Mouse (Mus musculus) heart, adult 2 months (tissue): ENCODE measurements at regions not wholly inside any gene's neighbourhood (a gene's known extent, or its start where the extent isn't known, plus 50 kb on each side); places are given as distances from the start of the nearest gene placed in this dataset.

Source experiments
- DNase-seq, 2 experiments: peaks; one replicate each; pipeline ENCODE4 v3.0.0; 2021
- H3K27ac ChIP-seq: fragments of 200-600 bp; 2 replicates; pipeline ENCODE4 v1.8.1; 2022
- H3K27me3 ChIP-seq: fragments of 200-500 bp; 2 replicates; pipeline ENCODE4 v1.6.1; 2012; ENCODE audit warnings: mild to moderate bottlenecking, low read length, inconsistent platforms, mixed read lengths; ENCODE audit not compliant: control insufficient read depth, insufficient read depth
- H3K36me3 ChIP-seq: fragments of 200-500 bp; 2 replicates; pipeline ENCODE4 v1.6.1; 2012; ENCODE audit warnings: low read length, inconsistent platforms; ENCODE audit not compliant: control insufficient read depth, insufficient read depth
- H3K4me1 ChIP-seq: fragments of 200-500 bp; 2 replicates; pipeline ENCODE4 v1.6.1; 2011; ENCODE audit warnings: low read length; ENCODE audit not compliant: control insufficient read depth, insufficient read depth
- H3K4me3 ChIP-seq: fragments of 200-600 bp; 2 replicates; pipeline ENCODE4 v1.8.1; 2022
- H3K79me2 ChIP-seq: fragments of 200-500 bp; replicated peaks from 2 replicates; pipeline ENCODE4 v1.6.1; 2012; ENCODE audit warnings: mild to moderate bottlenecking, inconsistent platforms, low read length, moderate library complexity, mixed read lengths; ENCODE audit not compliant: control insufficient read depth, insufficient read depth
- H3K9ac ChIP-seq: fragments of 200-500 bp; 2 replicates; pipeline ENCODE4 v1.6.1; 2012; ENCODE audit warnings: low read depth, mild to moderate bottlenecking, control low read depth, inconsistent platforms, low read length, mixed read lengths
- CTCF ChIP-seq: fragments of 200-600 bp; IDR thresholded peaks from 2 replicates; pipeline ENCODE4 v1.8.1; 2022; ENCODE audit warnings: antibody characterized with exemption, mild to moderate bottlenecking, moderate library complexity
- EP300 ChIP-seq: fragments of 200-500 bp; IDR thresholded peaks from 2 replicates; pipeline ENCODE4 v1.6.1; 2011; ENCODE audit warnings: low read depth, low read length, control low read depth; ENCODE audit not compliant: insufficient read depth
- POLR2A ChIP-seq: fragments of 200-500 bp; IDR thresholded peaks from 2 replicates; pipeline ENCODE4 v1.6.1; 2011; ENCODE audit warnings: mild to moderate bottlenecking, low read depth, low read length, control low read depth; ENCODE audit not compliant: insufficient read depth
- WGBS: fragments of 180-500 bp; shearing (Covaris S2); methylation state at CpG from one replicate; pipeline ENCODE4 v1.1.7; 2018; 5-methylcytosine and 5-hydroxymethylcytosine counted together
- intact Hi-C: fragments of 180-260 bp; cut with DNase I; formaldehyde crosslinking; loops from one replicate; pipeline ENCODE4 v1.15.1; 2025

- H3K27me3 ChIP-seq = no peaks in the 10 kb centered on the region
- DNase-seq = no peak
- H3K79me2 ChIP-seq = no peaks in the 10 kb centered on the region
- no peaks in the 10 kb centered on the region for H3K36me3 ChIP-seq
- no peak for TF ChIP-seq CTCF
- TF ChIP-seq EP300 = no peak
- no peak for TF ChIP-seq POLR2A
- no peak overlapping the region for H3K9ac ChIP-seq
- no peaks in the 10 kb centered on the region for H3K4me1 ChIP-seq
- intact Hi-C loops = no loop called here
- H3K4me3 ChIP-seq = no peak overlapping the region
- H3K27ac ChIP-seq = no peak overlapping the region
- 49% methylated on average over 2 of the region's 2 CpGs for WGBS
Measured at GRCm38 (mm10) chr1:147217965-147218364, 723.4 kb downstream of the Brinp3 start.

GRCm38 (mm10) chr1:147219438-147219837 lies 724.9 kb downstream of the Brinp3 start:
- Histone ChIP-seq H3K9ac (no peak overlapping the region), H3K27me3 (no peaks in the 10 kb centered on the region), H3K36me3 (no peaks in the 10 kb centered on the region), H3K27ac (no peak overlapping the region), H3K4me3 (no peak overlapping the region), H3K4me1 (no peaks in the 10 kb centered on the region), H3K79me2 (no peaks in the 10 kb centered on the region)
- 74% methylated on average over 2 of the region's 2 CpGs for WGBS
- no peak for DNase-seq
- TF ChIP-seq CTCF = no peak
- TF ChIP-seq EP300 = no peak
- TF ChIP-seq POLR2A = no peak
- intact Hi-C loops = no loop called here

GRCm38 (mm10) chr1:147223232-147223925 lies 728.8 kb downstream of the Brinp3 start:
- DNase-seq = no peak
- no peaks in the 10 kb centered on the region for H3K27me3 ChIP-seq
- intact Hi-C loops = no loop called here
- no peaks in the 10 kb centered on the region for H3K4me1 ChIP-seq
- no peaks in the 10 kb centered on the region for H3K79me2 ChIP-seq
- H3K4me3 ChIP-seq = no peak overlapping the region
- no peaks in the 10 kb centered on the region for H3K36me3 ChIP-seq
- 64% methylated on average over 3 of the region's 3 CpGs for WGBS
- no peak overlapping the region for H3K9ac ChIP-seq
- TF ChIP-seq CTCF (peak; percentile 52), EP300 (no peak)
- no peak overlapping the region for H3K27ac ChIP-seq

GRCm38 (mm10) chr1:147237565-147237964 lies 743.0 kb downstream of the Brinp3 start:
- no peak for DNase-seq
- Histone ChIP-seq H3K9ac (no peak overlapping the region), H3K79me2 (no peaks in the 10 kb centered on the region), H3K4me3 (no peak overlapping the region), H3K27me3 (no peaks in the 10 kb centered on the region), H3K4me1 (no peaks in the 10 kb centered on the region), H3K27ac (no peak overlapping the region), H3K36me3 (no peaks in the 10 kb centered on the region)
- no peak for TF ChIP-seq POLR2A
- TF ChIP-seq CTCF = no peak
- TF ChIP-seq EP300 = no peak
- 58% methylated on average over 3 of the region's 3 CpGs for WGBS
- intact Hi-C loops = no loop called here

- no peak for TF ChIP-seq CTCF
- Histone ChIP-seq H3K27ac (no peak overlapping the region), H3K4me3 (no peak overlapping the region), H3K79me2 (no peaks in the 10 kb centered on the region), H3K27me3 (no peaks in the 10 kb centered on the region), H3K36me3 (no peaks in the 10 kb centered on the region), H3K4me1 (no peaks in the 10 kb centered on the region), H3K9ac (no peak overlapping the region)
- intact Hi-C loops = no loop called here
- 84% methylated on average over 3 of the region's 3 CpGs for WGBS
- no peak for DNase-seq
Measured at GRCm38 (mm10) chr1:147239108-147239507, 744.5 kb downstream of the Brinp3 start.

GRCm38 (mm10) chr1:147273324-147273723 lies 778.8 kb downstream of the Brinp3 start:
- WGBS = 77% methylated on average over 1 of the region's 1 CpGs
- H3K79me2 ChIP-seq = no peaks in the 10 kb centered on the region
- TF ChIP-seq EP300 (no peak), CTCF (no peak), POLR2A (no peak)

More at GRCm38 (mm10) chr1:147273324-147273723, 778.8 kb downstream of the Brinp3 start:
- H3K27me3 ChIP-seq = no peaks in the 10 kb centered on the region
- intact Hi-C loops = no loop called here
- no peaks in the 10 kb centered on the region for H3K36me3 ChIP-seq
- no peak for DNase-seq
- no peak overlapping the region for H3K9ac ChIP-seq
- no peak overlapping the region for H3K27ac ChIP-seq
- no peaks in the 10 kb centered on the region for H3K4me1 ChIP-seq
- H3K4me3 ChIP-seq = no peak overlapping the region
